Mouse (Mus musculus) cerebellum, adult 18-20 months (tissue): ENCODE measurements around the gene Pkd1.

Experiments used
- DNase-seq, 2 experiments: peaks; one replicate each; pipeline ENCODE4 v3.0.0; 2021

The Pkd1 gene

GRCm38 (mm10) chr17:24549618-24550415 is at the start of gene Pkd1:
TSS of gene Pkd1 (plus strand) at chr17:24549834.
- DNase-seq = peak; percentile 98 to 99

GRCm38 (mm10) chr17:24502208-24502607 is 47.4 kb upstream of the Pkd1 start:
- DNase-seq = no peak

- DNase-seq = no peak
Observed at GRCm38 (mm10) chr17:24504085-24504484, 45.5 kb upstream of the Pkd1 start.

- DNase-seq = no peak
Observed at GRCm38 (mm10) chr17:24505286-24505955, 44.2 kb upstream of the Pkd1 start.

GRCm38 (mm10) chr17:24506332-24507070 is 43.1 kb upstream of the Pkd1 start:
- peak; percentile 67 to 69 for DNase-seq

- DNase-seq = no peak
Observed at GRCm38 (mm10) chr17:24507129-24507664, 42.4 kb upstream of the Pkd1 start.

GRCm38 (mm10) chr17:24507806-24508460 is 41.7 kb upstream of the Pkd1 start:
- DNase-seq = no peak

- DNase-seq = peak; percentile 70 to 71
Observed at GRCm38 (mm10) chr17:24513609-24514008, 36.0 kb upstream of the Pkd1 start.

GRCm38 (mm10) chr17:24514270-24515257 is 35.1 kb upstream of the Pkd1 start:
- DNase-seq = no peak

- no peak for DNase-seq
Observed at GRCm38 (mm10) chr17:24520450-24520849, 29.2 kb upstream of the Pkd1 start.

- no peak for DNase-seq
Observed at GRCm38 (mm10) chr17:24524734-24525133, 24.9 kb upstream of the Pkd1 start.

GRCm38 (mm10) chr17:24527315-24527714 is 22.3 kb upstream of the Pkd1 start:
- no peak for DNase-seq

GRCm38 (mm10) chr17:24527723-24528559 is 21.7 kb upstream of the Pkd1 start, which contains the start of gene Traf7:
TSS of gene Traf7 (minus strand) at chr17:24527938.
- DNase-seq = peak; percentile 92 to 98

GRCm38 (mm10) chr17:24528560-24528918 is 21.1 kb upstream of the Pkd1 start:
- DNase-seq = no peak

GRCm38 (mm10) chr17:24529007-24529451 is 20.6 kb upstream of the Pkd1 start:
- DNase-seq = peak; percentile 59 to 77

- no peak for DNase-seq
Observed at GRCm38 (mm10) chr17:24529883-24530282, 19.8 kb upstream of the Pkd1 start.

GRCm38 (mm10) chr17:24530361-24531050 is 19.1 kb upstream of the Pkd1 start:
- DNase-seq = no peak

GRCm38 (mm10) chr17:24531064-24531463 is 18.6 kb upstream of the Pkd1 start:
- no peak for DNase-seq

- DNase-seq = no peak
Observed at GRCm38 (mm10) chr17:24532045-24532444, 17.6 kb upstream of the Pkd1 start.
